Mouse (Mus musculus): Measurements from ENCODE around the gene Cenpf.

DNA sequence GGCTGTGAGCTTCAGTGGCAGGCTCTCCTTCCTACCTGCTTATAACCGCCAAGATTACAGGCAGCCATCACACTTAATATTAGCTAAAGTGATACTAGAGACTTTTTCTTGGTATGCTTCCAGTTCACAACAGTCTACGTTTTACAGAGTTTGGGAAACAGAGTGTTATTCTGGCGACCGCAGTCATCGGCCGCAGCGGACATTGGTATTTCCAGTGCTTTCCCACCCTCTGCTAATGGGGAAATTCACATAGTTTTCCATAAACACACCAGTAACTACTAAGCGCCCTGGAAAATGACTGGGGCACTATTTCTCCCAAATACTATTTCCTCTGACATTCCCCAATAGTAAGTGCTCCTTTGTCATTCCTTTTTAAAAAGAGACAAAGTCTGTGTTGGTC is 21.1 kb upstream of the Cenpf start:
- TF ChIP-seq CTCF (IDR thresholded peaks at IDR 0.05; ENCODE audit: low read depth, low read length) (no peak), POLR2A (IDR thresholded peaks at IDR 0.05; ENCODE audit: borderline replicate concordance, low read depth, low read length) (no peak)
